Mouse (Mus musculus) yolk sac, embryonic 10.5 days (tissue): ENCODE results near the gene Ctbs.
A peak's percentile ranks its signal among the peaks of the same experiment; 100 is the strongest.

ENCODE experiments used
- DNase-seq: peaks from one replicate; pipeline ENCODE4 v3.0.0-alpha.2; 2017; ENCODE audit warnings: low spot score

Ctbs gene

DNA sequence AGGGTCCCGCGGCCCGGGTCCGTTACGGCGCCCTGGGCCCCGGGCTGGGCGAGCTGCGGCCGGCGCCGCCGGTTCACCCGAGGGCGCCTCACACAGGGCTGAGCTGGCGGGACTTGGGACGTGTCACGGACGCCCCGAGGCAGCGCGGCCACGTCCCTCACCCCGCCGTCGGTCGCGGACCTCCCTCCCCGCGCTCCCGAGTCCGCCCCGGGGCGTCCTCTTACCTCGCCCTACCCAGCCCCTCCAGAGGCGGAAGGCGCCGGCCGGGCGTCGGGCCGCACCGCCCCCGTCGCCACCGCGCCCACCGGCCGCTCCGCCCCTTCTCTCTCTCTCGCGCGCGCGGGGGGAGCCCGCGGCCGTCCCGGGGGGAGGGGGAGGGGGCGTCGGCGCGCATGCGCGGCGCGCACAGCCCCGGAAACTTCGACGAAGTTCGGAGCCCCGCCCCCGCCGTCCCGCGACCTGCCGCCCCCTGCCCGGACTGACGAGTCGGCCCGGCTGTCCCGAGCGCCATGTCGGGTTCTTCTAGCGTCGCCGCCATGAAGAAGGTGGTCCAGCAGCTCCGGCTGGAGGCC is 49.9 kb downstream of the Ctbs start, which contains the start of the genes Spata1 and Gng5:
TSS of gene Spata1 (minus strand) at position 323 of the 572 bp plus-strand sequence.
TSS of gene Gng5 (plus strand) at position 377 of the 572 bp plus-strand sequence.
- DNase-seq = peak; percentile 92

DNA sequence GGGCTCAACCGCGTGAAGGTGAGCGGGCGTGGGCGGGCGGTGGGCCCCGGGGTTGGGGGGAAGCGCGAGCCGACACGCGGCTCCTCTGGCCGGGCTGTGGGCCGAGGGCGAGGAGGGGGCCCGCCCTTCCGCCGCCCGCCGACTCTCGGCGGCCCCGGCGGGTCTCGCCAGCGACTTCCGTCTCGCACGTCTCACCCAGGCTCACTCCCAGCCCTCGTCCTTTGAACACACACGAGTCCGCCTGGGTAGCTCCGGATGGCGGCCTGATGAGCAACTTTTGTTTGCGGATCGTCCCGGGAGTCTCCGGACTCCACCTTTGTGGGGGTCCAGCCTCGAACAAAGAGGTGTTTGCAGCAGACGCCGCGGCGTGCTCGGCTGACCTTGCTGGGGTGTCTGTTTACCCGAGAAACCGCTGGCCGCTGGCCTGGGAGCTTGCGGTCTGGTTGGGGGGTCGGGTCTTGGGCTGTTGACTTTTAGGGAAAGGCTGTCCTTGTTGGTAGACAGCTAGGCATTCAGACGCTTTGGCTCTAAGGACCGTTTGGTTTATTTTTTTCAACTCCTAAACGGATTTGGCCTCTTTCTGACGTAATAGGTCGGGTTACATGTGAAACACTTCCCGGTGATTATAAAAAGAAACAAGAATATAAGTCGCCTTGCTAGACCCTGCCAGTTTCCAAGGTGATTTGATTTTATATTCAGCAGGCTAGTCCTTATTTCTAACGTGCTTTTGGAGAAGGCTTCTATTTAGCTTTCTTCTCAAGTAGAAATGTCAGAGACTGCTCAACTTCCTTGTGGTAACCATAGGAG is 50.6 kb downstream of the Ctbs start:
- peak; percentile 84 for DNase-seq

DNA sequence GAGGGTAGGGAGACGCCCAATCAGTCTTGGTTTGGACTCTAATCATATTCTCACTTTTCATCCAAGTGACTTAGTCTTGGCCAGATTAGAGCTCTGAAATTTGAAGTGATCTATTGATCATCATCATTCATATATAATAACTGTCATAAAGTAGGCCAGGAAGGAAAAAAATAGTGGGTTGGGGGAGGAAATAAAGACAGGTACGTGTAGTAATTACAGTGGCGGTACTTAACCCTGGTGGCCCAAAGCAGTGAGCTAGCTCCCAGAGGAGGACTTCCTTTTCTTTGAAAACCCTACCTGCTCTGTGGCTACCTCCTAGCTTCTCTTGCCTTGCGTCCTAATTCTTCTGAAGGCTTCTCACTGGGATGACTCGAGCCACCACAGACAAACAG is 51.2 kb downstream of the Ctbs start:
- no peak for DNase-seq

DNA sequence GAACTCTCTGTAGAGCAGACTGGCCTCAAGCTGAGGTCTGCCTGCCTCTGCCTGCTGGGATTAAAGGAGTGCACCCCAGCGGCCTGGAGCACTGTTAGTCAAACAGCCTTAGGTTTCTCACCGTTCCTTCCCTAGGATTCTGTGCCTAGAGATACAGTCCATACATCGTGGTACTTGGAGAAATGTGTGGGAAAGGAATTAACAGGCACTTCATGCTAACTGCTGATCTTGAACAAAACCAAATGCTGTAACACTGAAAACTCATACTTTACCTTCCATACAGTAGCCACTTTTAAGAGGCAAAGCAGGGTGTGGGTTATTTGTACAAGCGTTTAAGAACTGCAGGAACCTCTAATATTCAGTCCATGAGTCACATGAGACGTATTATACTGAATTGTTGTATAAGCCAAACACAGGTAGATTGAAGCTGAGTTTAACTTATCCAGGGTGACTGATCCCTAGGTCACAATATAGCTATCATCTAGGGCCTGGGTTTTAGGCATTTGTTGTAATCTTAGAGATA is 52.1 kb downstream of the Ctbs start:
- no peak for DNase-seq

DNA sequence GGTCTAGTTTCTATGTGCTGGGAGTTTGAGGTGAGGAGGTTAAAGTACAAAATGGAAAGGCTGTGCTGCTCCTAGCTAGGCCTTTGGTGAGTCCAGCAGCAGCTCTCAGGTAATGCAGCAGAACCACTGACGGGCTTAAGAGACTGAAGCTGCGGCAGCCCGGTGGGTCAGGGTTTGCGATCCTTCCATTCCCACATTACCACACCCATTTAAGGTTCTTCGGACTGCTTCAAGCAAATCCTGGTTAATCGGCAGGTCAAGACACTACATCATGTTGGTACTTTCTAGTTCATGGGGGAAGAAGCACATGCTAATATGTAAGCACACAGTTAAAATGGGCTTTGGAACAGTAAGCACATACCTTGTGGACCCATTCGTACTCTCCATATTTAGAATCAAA is 57.1 kb downstream of the Ctbs start:
- DNase-seq = no peak
